In the genomic region with DNA sequence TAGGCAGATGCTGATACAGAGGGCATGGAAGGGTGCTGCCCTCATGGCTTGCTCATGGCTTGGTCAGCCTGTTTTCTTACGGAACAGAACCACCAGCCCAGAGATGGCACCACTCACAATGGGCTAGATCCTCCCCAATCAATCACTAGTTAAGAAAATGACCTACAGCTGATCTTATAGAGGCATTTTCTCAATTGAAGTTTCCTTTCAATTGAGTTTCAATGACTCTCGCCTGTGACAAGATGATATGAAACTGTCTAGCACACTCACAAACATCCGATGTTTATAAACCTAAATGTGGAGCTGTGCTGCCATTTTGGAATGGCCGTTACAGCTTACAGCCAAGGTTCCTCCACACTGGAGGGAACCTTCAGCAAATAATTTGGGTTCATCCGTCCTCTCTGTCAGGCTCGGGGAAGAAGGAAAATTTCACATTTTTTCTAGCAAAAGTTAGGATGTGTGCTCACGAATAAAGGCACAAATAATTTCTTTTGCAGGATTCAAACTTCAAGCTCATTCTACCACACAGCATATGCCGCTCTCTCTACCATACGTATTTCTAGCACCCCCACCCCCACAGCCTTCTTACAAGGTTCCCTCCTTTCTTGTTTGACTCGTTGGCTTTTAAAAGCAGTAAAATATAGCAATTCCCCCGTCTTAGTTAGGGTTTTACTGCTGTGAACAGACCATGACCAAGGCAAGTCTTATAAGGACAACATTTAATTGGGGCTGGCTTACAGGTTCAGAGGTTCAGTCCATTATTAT, we compare ENCODE assay signal across 1 mouse cellular context.
TF ChIP-seq lines count a peak whose summit lies in the region.

No protein-coding gene starts in this region.

TF ChIP-seq in MEL, 35 proteins besides CTCF, POLR2A, EP300 and RAD21 (continued from another document):
- no peak for TF ChIP-seq GATA1 (IDR thresholded peaks at IDR 0.05; ENCODE audit: low read depth, low read length)
- TF ChIP-seq BHLHE40 (IDR thresholded peaks at IDR 0.05; ENCODE audit: borderline replicate concordance, low read depth, low read length) = no peak
- no peak for TF ChIP-seq ETS1 (IDR thresholded peaks at IDR 0.05; ENCODE audit: low read depth, low read length)
TF ChIP-seq in MEL: peak in this region for 0.
